Mouse (Mus musculus): ENCODE results near the gene Myo5c.

GRCm38 (mm10) chr9:75246080-75246930, 14.5 kb downstream of the Myo5c start:
- TF ChIP-seq CTCF (IDR thresholded peaks at IDR 0.05; ENCODE audit: borderline replicate concordance, insufficient read depth, low read depth, low read length): no peak
- no peak for TF ChIP-seq POLR2A (IDR thresholded peaks at IDR 0.05; ENCODE audit: borderline replicate concordance, insufficient read depth, low read length)

Measured in cerebellum, adult 2 months (tissue).